Mouse (Mus musculus): Measurements from ENCODE around the gene Gm21680. TPM values are rescaled to one million over a fixed set of nuclear protein-coding genes. Genes with fewer than 3 reads are reported as not detected.

Gene Gm21680
- polyA plus RNA-seq, 1 experiment from 2014 or later: not detected

Other genes with a start within 250 kb of the Gm21680 start
- gene Actr3b, start 212.7 kb downstream of the Gm21680 start, polyA plus RNA-seq (2016; fragmentation: Nextera tagmentation; extraction: Ambion mirVana): 4.6 and 5.1 TPM in 2 replicates
- not detected in 2 replicates for gene Gm21663, start 30.3 kb downstream of the Gm21680 start, polyA plus RNA-seq (2016; fragmentation: Nextera tagmentation; extraction: Ambion mirVana)
- not detected in 2 replicates for gene Gm21671, start 18.2 kb downstream of the Gm21680 start, polyA plus RNA-seq (2016; fragmentation: Nextera tagmentation; extraction: Ambion mirVana)
- 0.08 TPM in 1 of 2 replicates, not detected in the other for gene Gm21698, start 16.0 kb upstream of the Gm21680 start, polyA plus RNA-seq (2016; fragmentation: Nextera tagmentation; extraction: Ambion mirVana)
- gene Gm1979, start 32.1 kb upstream of the Gm21680 start, polyA plus RNA-seq (2016; fragmentation: Nextera tagmentation; extraction: Ambion mirVana): 0.13 TPM in 1 of 2 replicates, not detected in the other
- gene Gm5862, start 50.3 kb upstream of the Gm21680 start, polyA plus RNA-seq (2016; fragmentation: Nextera tagmentation; extraction: Ambion mirVana): not detected in 2 replicates
- not detected in 2 replicates for gene Speer4a, start 66.9 kb upstream of the Gm21680 start, polyA plus RNA-seq (2016; fragmentation: Nextera tagmentation; extraction: Ambion mirVana)
- 0.11 TPM in 1 of 2 replicates, not detected in the other for gene Gm7347, start 85.9 kb upstream of the Gm21680 start, polyA plus RNA-seq (2016; fragmentation: Nextera tagmentation; extraction: Ambion mirVana)
- not detected in 2 replicates for gene Gm10471, start 116.6 kb upstream of the Gm21680 start, polyA plus RNA-seq (2016; fragmentation: Nextera tagmentation; extraction: Ambion mirVana)
- not detected in 2 replicates for gene 5031410I06Rik, start 132.7 kb upstream of the Gm21680 start, polyA plus RNA-seq (2016; fragmentation: Nextera tagmentation; extraction: Ambion mirVana)
- not detected in 2 replicates for gene Gm10220, start 148.8 kb upstream of the Gm21680 start, polyA plus RNA-seq (2016; fragmentation: Nextera tagmentation; extraction: Ambion mirVana)

All from embryonic facial prominence, embryonic 12.5 days (tissue).